Mouse (Mus musculus) ES-Bruce4 (cell line): ENCODE measurements around the gene Pde4d.

ENCODE experiments used
- CTCF ChIP-seq: IDR thresholded peaks from one replicate; pipeline ENCODE4 v1.8.1; 2011; ENCODE audit warnings: low read depth, low read length
- EP300 ChIP-seq: IDR thresholded peaks from 2 replicates; pipeline ENCODE4 v1.6.1; 2011; ENCODE audit warnings: low read depth, low read length; ENCODE audit not compliant: insufficient read depth
- POLR2A ChIP-seq: IDR thresholded peaks from one replicate; pipeline ENCODE4 v1.8.1; 2011; ENCODE audit warnings: low read length; ENCODE audit not compliant: insufficient read depth

GRCm38 (mm10) chr13:109840251-109840650, 1390.5 kb downstream of the Pde4d start:
- no peak for TF ChIP-seq EP300
- no peak for TF ChIP-seq CTCF
- TF ChIP-seq POLR2A: no peak
